Mouse (Mus musculus): Measurements from ENCODE around the gene Tmem92.

The Tmem92 gene

GRCm38 (mm10) chr11:94728545-94728944 is 54.0 kb downstream of the Tmem92 start:
- DNase-seq = no peak

DNA sequence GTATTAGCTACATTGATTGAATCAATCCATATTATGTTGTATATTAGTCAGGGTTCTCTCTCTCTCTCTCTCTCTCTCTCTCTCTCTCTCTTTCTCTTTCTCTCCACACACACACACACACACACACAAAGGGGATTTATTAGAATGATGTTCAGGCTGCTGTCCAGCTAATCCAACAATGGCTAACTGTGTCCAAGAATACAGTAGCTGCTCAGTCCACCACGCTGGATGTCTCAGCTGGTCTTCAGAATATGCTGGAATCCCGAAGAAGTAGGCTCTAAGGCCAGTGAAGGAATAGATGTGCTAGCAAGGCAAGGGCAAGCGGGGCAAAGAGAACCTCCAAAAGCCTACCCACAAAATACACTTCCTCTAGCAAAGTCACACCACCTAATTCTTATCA is 55.2 kb downstream of the Tmem92 start:
- DNase-seq = no peak

Measured in lung, postnatal 10 days (tissue).